Mouse (Mus musculus): ENCODE data around the gene Arl6ip4. TPM values are rescaled to one million over a fixed set of nuclear protein-coding genes. Genes with fewer than 3 reads are reported as not detected.

Gene Arl6ip4
- polyA plus RNA-seq, 1 experiment from 2014 or later: 138 TPM

DNA sequence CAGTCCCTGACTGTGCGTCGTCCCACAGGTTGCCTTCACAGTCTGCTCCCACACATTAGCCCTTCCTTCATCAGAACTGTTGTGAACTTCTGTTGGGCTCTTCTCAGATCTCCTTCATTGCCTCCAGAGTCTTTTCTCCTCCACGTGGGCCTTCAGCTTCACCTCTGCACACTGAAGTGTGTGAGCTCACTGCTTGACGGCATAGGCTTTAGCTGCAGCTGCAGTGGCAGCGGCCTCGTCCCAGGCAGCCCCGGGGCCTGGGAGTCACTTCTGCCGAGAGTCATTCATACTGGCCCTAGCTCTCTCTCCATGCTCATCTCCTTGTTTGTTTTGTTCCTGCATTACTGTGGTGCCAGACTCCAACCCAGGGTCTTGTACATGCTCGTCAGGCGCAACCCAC lies 51.7 kb downstream of the Arl6ip4 start:
- Histone ChIP-seq H3K9ac (ENCODE audit: low read depth, low read length) (no peak overlapping the region), H3K9me3 (ENCODE audit: control insufficient read depth, low read length) (no peaks in the 10 kb centered on the region), H3K4me2 (no peak overlapping the region), H3K36me3 (ENCODE audit: control insufficient read depth, insufficient read depth, low read length) (no peaks in the 10 kb centered on the region), H3K27me3 (replicated peaks; ENCODE audit: control insufficient read depth, insufficient read depth, low read length) (no peaks in the 10 kb centered on the region; the same call in 1 of the 2 replicates), H3K4me3 (ENCODE audit: low read depth, low read length) (no peak overlapping the region), H3K4me1 (replicated peaks; ENCODE audit: control insufficient read depth, insufficient read depth, low read length) (peaks cover 46% of the 10 kb centered on the region), H3K27ac (ENCODE audit: low read depth, low read length) (no peak overlapping the region)
- WGBS: 73% methylated on average over 10 of the region's 10 CpGs
- ATAC-seq (replicated peaks; ENCODE audit: low FRiP score) (no peak), DNase-seq (ENCODE audit: low spot score) (no peak)

Other genes with a start within 250 kb of the Arl6ip4 start
- 0.10 and 0.19 TPM in 2 replicates for gene Hcar1, start 236.1 kb upstream of the Arl6ip4 start, polyA plus RNA-seq (2014; fragmentation: Nextera tagmentation; extraction: Ambion mirVana)
- gene Denr, start 208.9 kb upstream of the Arl6ip4 start, polyA plus RNA-seq (2014; fragmentation: Nextera tagmentation; extraction: Ambion mirVana): 153 and 156 TPM in 2 replicates
- 2.8 TPM in 2 replicates for gene Gm43518, start 188.7 kb upstream of the Arl6ip4 start, polyA plus RNA-seq (2014; fragmentation: Nextera tagmentation; extraction: Ambion mirVana)
- gene Ccdc62, start 185.4 kb upstream of the Arl6ip4 start, polyA plus RNA-seq (2014; fragmentation: Nextera tagmentation; extraction: Ambion mirVana): 5.9 and 7.1 TPM in 2 replicates
- 20.2 and 20.6 TPM in 2 replicates for gene Hip1r, start 142.5 kb upstream of the Arl6ip4 start, polyA plus RNA-seq (2014; fragmentation: Nextera tagmentation; extraction: Ambion mirVana)
- gene Vps37b, start 83.8 kb upstream of the Arl6ip4 start, polyA plus RNA-seq (2014; fragmentation: Nextera tagmentation; extraction: Ambion mirVana): 31.3 TPM in 2 replicates
- gene Abcb9, start 20.3 kb upstream of the Arl6ip4 start, polyA plus RNA-seq (2014; fragmentation: Nextera tagmentation; extraction: Ambion mirVana): 4.1 and 4.8 TPM in 2 replicates
- gene Ogfod2, start 3.8 kb upstream of the Arl6ip4 start, polyA plus RNA-seq (2014; fragmentation: Nextera tagmentation; extraction: Ambion mirVana): 23.3 and 29.0 TPM in 2 replicates
- gene Pitpnm2, start 133.7 kb downstream of the Arl6ip4 start, polyA plus RNA-seq (2014; fragmentation: Nextera tagmentation; extraction: Ambion mirVana): 5.1 and 5.9 TPM in 2 replicates
- 12.6 and 13.1 TPM in 2 replicates for gene Mphosph9, start 211.9 kb downstream of the Arl6ip4 start, polyA plus RNA-seq (2014; fragmentation: Nextera tagmentation; extraction: Ambion mirVana)
- 14.6 and 15.5 TPM in 2 replicates for gene 2810006K23Rik, start 212.0 kb downstream of the Arl6ip4 start, polyA plus RNA-seq (2014; fragmentation: Nextera tagmentation; extraction: Ambion mirVana)
- gene Cdk2ap1, start 247.0 kb downstream of the Arl6ip4 start, polyA plus RNA-seq (2014; fragmentation: Nextera tagmentation; extraction: Ambion mirVana): 97.9 and 124 TPM in 2 replicates

Data from liver, embryonic 11.5 days (tissue).